Mouse (Mus musculus) limb, embryonic 10.5 days (tissue): ENCODE data around the gene Dazap1. TPM values are rescaled to one million over a fixed set of nuclear protein-coding genes. Genes with fewer than 3 reads are reported as not detected.
"Not testable (repeated sequence)": the region's sequence is repeated elsewhere in the genome, so short reads cannot be mapped to it uniquely, and the experiment has no call there.

ENCODE experiments used
- DNase-seq: peaks from one replicate; pipeline ENCODE4 v3.0.0-alpha.2; 2017; ENCODE audit warnings: low spot score
- H3K27ac ChIP-seq: fragments of 300-500 bp; sonication (generic); 2 replicates; pipeline ENCODE4 v1.5.1; 2016; ENCODE audit warnings: mild to moderate bottlenecking
- H3K27me3 ChIP-seq: fragments of 300-500 bp; sonication (generic); 2 replicates; pipeline ENCODE4 v1.6.1; 2016; ENCODE audit warnings: low read depth, mild to moderate bottlenecking; ENCODE audit not compliant: poor library complexity, severe bottlenecking
- H3K36me3 ChIP-seq: fragments of 300-500 bp; sonication (generic); 2 replicates; pipeline ENCODE4 v1.6.1; 2016; ENCODE audit warnings: mild to moderate bottlenecking, moderate library complexity
- H3K4me1 ChIP-seq: fragments of 300-500 bp; sonication (generic); 2 replicates; pipeline ENCODE4 v1.6.1; 2016
- H3K4me3 ChIP-seq: fragments of 300-500 bp; sonication (generic); 2 replicates; pipeline ENCODE4 v1.5.1; 2016; ENCODE audit warnings: mild to moderate bottlenecking, moderate library complexity
- H3K9me3 ChIP-seq: fragments of 300-500 bp; sonication (generic); replicated peaks from 2 replicates; pipeline ENCODE4 v1.6.1; 2016; ENCODE audit warnings: mild to moderate bottlenecking
- WGBS: fragments of 180-500 bp; shearing (Covaris S2); methylation state at CpG from one replicate; pipeline ENCODE4 v1.1.7; 2016; 5-methylcytosine and 5-hydroxymethylcytosine counted together
- polyA plus RNA-seq: library from polyadenylated mRNA; unstranded; fragments of >200 nt; fragmentation: Nextera tagmentation; extraction: Ambion mirVana; gene quantifications from 2 replicates; pipeline ENCODE4 v1.2.1, GENCODE M21; 2016

Dazap1 gene
- polyA plus RNA-seq, 1 experiment from 2014 or later = 66.2 TPM

- Histone ChIP-seq H3K27ac (no peak overlapping the region), H3K27me3 (no peaks in the 10 kb centered on the region), H3K36me3 (peaks cover 100% of the 10 kb centered on the region), H3K4me3 (no peak overlapping the region), H3K9me3 (no peaks in the 10 kb centered on the region), H3K4me1 (peaks cover 4% of the 10 kb centered on the region)
- WGBS = 91% methylated on average over 3 of the region's 3 CpGs
- DNase-seq = no peak
Measured at GRCm38 (mm10) chr10:80238306-80238705, 23.0 kb upstream of the Dazap1 start.

GRCm38 (mm10) chr10:80239791-80240190, 21.5 kb upstream of the Dazap1 start:
- H3K4me3 ChIP-seq = no peak overlapping the region
- peaks cover 100% of the 10 kb centered on the region for H3K36me3 ChIP-seq
- no peak for DNase-seq
- H3K4me1 ChIP-seq = no peaks in the 10 kb centered on the region
- no peaks in the 10 kb centered on the region for H3K27me3 ChIP-seq
- no peaks in the 10 kb centered on the region for H3K9me3 ChIP-seq
- no peak overlapping the region for H3K27ac ChIP-seq
- 92% methylated on average over 6 of the region's 6 CpGs for WGBS

GRCm38 (mm10) chr10:80242088-80242487, 19.2 kb upstream of the Dazap1 start:
- peaks cover 8% of the 10 kb centered on the region; the same call in 1 of the 2 replicates for H3K4me1 ChIP-seq
- no peaks in the 10 kb centered on the region for H3K9me3 ChIP-seq
- WGBS = 86% methylated on average over 9 of the region's 9 CpGs
- DNase-seq = no peak
- H3K27ac ChIP-seq = no peak overlapping the region
- peaks cover 78% of the 10 kb centered on the region for H3K36me3 ChIP-seq
- H3K4me3 ChIP-seq = no peak overlapping the region
- H3K27me3 ChIP-seq = no peaks in the 10 kb centered on the region

GRCm38 (mm10) chr10:80242607-80243006, 18.7 kb upstream of the Dazap1 start:
- Histone ChIP-seq H3K9me3 (no peaks in the 10 kb centered on the region), H3K4me3 (no peak overlapping the region), H3K27me3 (no peaks in the 10 kb centered on the region), H3K4me1 (peaks cover 8% of the 10 kb centered on the region; the same call in 1 of the 2 replicates), H3K36me3 (peaks cover 73% of the 10 kb centered on the region), H3K27ac (no peak overlapping the region)
- WGBS = 89% methylated on average over 3 of the region's 3 CpGs
- DNase-seq = no peak

- H3K9me3 ChIP-seq = no peaks in the 10 kb centered on the region
- no peak overlapping the region for H3K4me3 ChIP-seq
- H3K4me1 ChIP-seq = peaks cover 16% of the 10 kb centered on the region
- WGBS = 39% methylated on average over 5 of the region's 5 CpGs
- no peak for DNase-seq
- peaks cover 50% of the 10 kb centered on the region for H3K36me3 ChIP-seq
- no peak overlapping the region for H3K27ac ChIP-seq
- no peaks in the 10 kb centered on the region for H3K27me3 ChIP-seq
Measured at GRCm38 (mm10) chr10:80244791-80245399, 16.4 kb upstream of the Dazap1 start.

- DNase-seq = peak; percentile 80
- peaks cover 43% of the 10 kb centered on the region for H3K36me3 ChIP-seq
- no peak overlapping the region for H3K4me3 ChIP-seq
- no peaks in the 10 kb centered on the region for H3K27me3 ChIP-seq
- peaks cover 23% of the 10 kb centered on the region for H3K4me1 ChIP-seq
- WGBS = 5% methylated on average over 4 of the region's 4 CpGs
- H3K27ac ChIP-seq = peak overlapping the region; percentile 46
- no peaks in the 10 kb centered on the region for H3K9me3 ChIP-seq
Measured at GRCm38 (mm10) chr10:80245600-80245999, 15.7 kb upstream of the Dazap1 start.

GRCm38 (mm10) chr10:80247849-80248248, 13.4 kb upstream of the Dazap1 start:
- WGBS = 63% methylated on average over 6 of the region's 6 CpGs
- H3K36me3 ChIP-seq = peaks cover 31% of the 10 kb centered on the region
- no peaks in the 10 kb centered on the region for H3K9me3 ChIP-seq
- H3K4me1 ChIP-seq = peaks cover 24% of the 10 kb centered on the region
- no peak for DNase-seq
- H3K27ac ChIP-seq = no peak overlapping the region
- H3K4me3 ChIP-seq = peak overlapping the region; percentile 17; the same call in 1 of the 2 replicates
- H3K27me3 ChIP-seq = no peaks in the 10 kb centered on the region

- Histone ChIP-seq H3K4me3 (peak overlapping the region; percentile 84), H3K4me1 (peaks cover 24% of the 10 kb centered on the region), H3K36me3 (peaks cover 31% of the 10 kb centered on the region)
- not testable (repeated sequence) for DNase-seq, H3K27me3 ChIP-seq, H3K9me3 ChIP-seq, H3K27ac ChIP-seq
- 46% methylated on average over 3 of the region's 3 CpGs for WGBS
Measured at GRCm38 (mm10) chr10:80248437-80248836, 12.8 kb upstream of the Dazap1 start.

GRCm38 (mm10) chr10:80248971-80249640, 12.2 kb upstream of the Dazap1 start, which contains the start of gene Ndufs7:
Gene Ndufs7 (plus strand): TSS chr10:80249121.
- no peaks in the 10 kb centered on the region for H3K9me3 ChIP-seq
- peaks cover 31% of the 10 kb centered on the region for H3K36me3 ChIP-seq
- H3K27me3 ChIP-seq = no peaks in the 10 kb centered on the region
- H3K4me3 ChIP-seq = peak within 1 kb of the TSS; percentile 84
- WGBS = under 1% methylated on average over 53 of the region's 53 CpGs
- peak; percentile 91 for DNase-seq
- peak within 1 kb of the TSS; percentile 90 for H3K27ac ChIP-seq
- peaks cover 24% of the 10 kb centered on the region for H3K4me1 ChIP-seq

- Histone ChIP-seq H3K27me3 (no peaks in the 10 kb centered on the region), H3K4me1 (peaks cover 24% of the 10 kb centered on the region), H3K4me3 (peak overlapping the region; percentile 84), H3K9me3 (no peaks in the 10 kb centered on the region), H3K36me3 (peaks cover 33% of the 10 kb centered on the region), H3K27ac (peak overlapping the region; percentile 90)
- DNase-seq = no peak
- 35% methylated on average over 2 of the region's 2 CpGs for WGBS
Measured at GRCm38 (mm10) chr10:80250059-80250458, 11.2 kb upstream of the Dazap1 start.

- H3K4me3 ChIP-seq = peak overlapping the region; percentile 84
Measured at GRCm38 (mm10) chr10:80250573-80250972, 10.7 kb upstream of the Dazap1 start.

GRCm38 (mm10) chr10:80252011-80252410, 9.3 kb upstream of the Dazap1 start:
- no peak for DNase-seq
- Histone ChIP-seq H3K36me3 (peaks cover 52% of the 10 kb centered on the region), H3K27me3 (no peaks in the 10 kb centered on the region)

More at GRCm38 (mm10) chr10:80250573-80250972, 10.7 kb upstream of the Dazap1 start:
- 89% methylated on average over 4 of the region's 4 CpGs for WGBS
- Histone ChIP-seq H3K36me3 (peaks cover 38% of the 10 kb centered on the region), H3K9me3 (no peaks in the 10 kb centered on the region), H3K27ac (no peak overlapping the region), H3K4me1 (peaks cover 19% of the 10 kb centered on the region), H3K27me3 (no peaks in the 10 kb centered on the region)
- no peak for DNase-seq

GRCm38 (mm10) chr10:80252493-80253274, 8.6 kb upstream of the Dazap1 start:
- no peak overlapping the region for H3K4me3 ChIP-seq
- no peak overlapping the region for H3K27ac ChIP-seq
- no peaks in the 10 kb centered on the region for H3K27me3 ChIP-seq
- peaks cover 58% of the 10 kb centered on the region for H3K36me3 ChIP-seq
- DNase-seq = no peak
- H3K9me3 ChIP-seq = no peaks in the 10 kb centered on the region
- 92% methylated on average over 11 of the region's 11 CpGs for WGBS
- peaks cover 16% of the 10 kb centered on the region for H3K4me1 ChIP-seq

More at GRCm38 (mm10) chr10:80252011-80252410, 9.3 kb upstream of the Dazap1 start:
- peaks cover 16% of the 10 kb centered on the region for H3K4me1 ChIP-seq
- no peak overlapping the region for H3K27ac ChIP-seq
- H3K9me3 ChIP-seq = no peaks in the 10 kb centered on the region
- no peak overlapping the region for H3K4me3 ChIP-seq
